Mouse (Mus musculus) layer of hippocampus, adult 18-20 months (tissue): Measurements from ENCODE around the gene Treml4. TPM values are rescaled to one million over a fixed set of nuclear protein-coding genes. Genes with fewer than 3 reads are reported as not detected.

Source experiments
- DNase-seq, 2 experiments: peaks; one replicate each; pipeline ENCODE4 v3.0.0; 2022; ENCODE audit warnings: low spot score in 2 of 2
- long read RNA-seq: library from polyadenylated mRNA; stranded (forward); transcript quantifications from one replicate; pipeline ENCODE4 v2.0.0, GENCODE M21; 2021
- total RNA-seq, 2 experiments: library from RNA; stranded (reverse); gene quantifications; 2 replicates each; pipeline ENCODE4 v1.2.3; 2021

Treml4 gene
- total RNA-seq, result not detected
- long read RNA-seq, result 0 reads

GRCm38 (mm10) chr17:48263741-48264362 is at the start of gene Treml4:
TSS of gene Treml4 (plus strand) at chr17:48264295.
- DNase-seq, result no peak

- no peak for DNase-seq
These were observed 48.7 kb upstream of the Treml4 start for GRCm38 (mm10) chr17:48215429-48215828.

- DNase-seq, result no peak
These were observed 33.4 kb upstream of the Treml4 start for GRCm38 (mm10) chr17:48230680-48231079.

- DNase-seq, result no peak
These were observed 31.6 kb upstream of the Treml4 start, which contains the start of gene Trem1 for GRCm38 (mm10) chr17:48232518-48232917. TSS of gene Trem1 (plus strand) at chr17:48232768.

GRCm38 (mm10) chr17:48233789-48234188 is 30.3 kb upstream of the Treml4 start:
- DNase-seq, result no peak

- no peak for DNase-seq
These were observed 29.5 kb upstream of the Treml4 start for GRCm38 (mm10) chr17:48234550-48234949.

- DNase-seq, result no peak
These were observed 28.2 kb upstream of the Treml4 start for GRCm38 (mm10) chr17:48235773-48236370.

GRCm38 (mm10) chr17:48237621-48238020 is 26.5 kb upstream of the Treml4 start:
- no peak for DNase-seq

- no peak for DNase-seq
These were observed 16.7 kb upstream of the Treml4 start, which contains the start of gene Trem3 for GRCm38 (mm10) chr17:48247221-48247928. TSS of gene Trem3 (plus strand) at chr17:48247777.

- DNase-seq, result peak in 1 of 2 experiments; percentile 64
These were observed 15.1 kb upstream of the Treml4 start for GRCm38 (mm10) chr17:48249039-48249438.

GRCm38 (mm10) chr17:48249501-48249900 is 14.6 kb upstream of the Treml4 start:
- no peak for DNase-seq

- DNase-seq, result no peak
These were observed 13.5 kb upstream of the Treml4 start for GRCm38 (mm10) chr17:48250631-48251030.

GRCm38 (mm10) chr17:48256575-48256974 is 7.5 kb upstream of the Treml4 start:
- no peak for DNase-seq

GRCm38 (mm10) chr17:48261868-48262267 is 2.2 kb upstream of the Treml4 start:
- no peak for DNase-seq

GRCm38 (mm10) chr17:48264662-48265061 is 567 bp downstream of the Treml4 start:
- no peak for DNase-seq

- DNase-seq, result no peak
These were observed 2.0 kb downstream of the Treml4 start for GRCm38 (mm10) chr17:48266138-48266537.

- no peak for DNase-seq
These were observed 2.7 kb downstream of the Treml4 start for GRCm38 (mm10) chr17:48266610-48267304.

GRCm38 (mm10) chr17:48267591-48267990 is 3.5 kb downstream of the Treml4 start:
- DNase-seq, result no peak

- DNase-seq, result no peak
These were observed 4.2 kb downstream of the Treml4 start for GRCm38 (mm10) chr17:48268276-48268675.

- DNase-seq, result no peak
These were observed 5.7 kb downstream of the Treml4 start for GRCm38 (mm10) chr17:48269833-48270232.

GRCm38 (mm10) chr17:48272158-48272557 is 8.1 kb downstream of the Treml4 start:
- no peak for DNase-seq

- no peak for DNase-seq
These were observed 8.5 kb downstream of the Treml4 start for GRCm38 (mm10) chr17:48272598-48272997.
